Mouse (Mus musculus): ENCODE results near the gene Lix1l.
"Not testable (repeated sequence)": the region's sequence is repeated elsewhere in the genome, so short reads cannot be mapped to it uniquely, and the experiment has no call there.

Gene Lix1l

GRCm38 (mm10) chr3:96634015-96634414 lies 33.1 kb downstream of the Lix1l start:
- no peak for DNase-seq (ENCODE audit: low spot score)

- peak; percentile 84 for DNase-seq (ENCODE audit: low spot score)
These were observed 34.3 kb downstream of the Lix1l start, which contains the start of the genes Pex11b and Gm42957 for GRCm38 (mm10) chr3:96634928-96635879. TSS of gene Pex11b (plus strand) at chr3:96635376. TSS of gene Gm42957 (plus strand) at chr3:96635474.

GRCm38 (mm10) chr3:96635906-96636305 lies 35.0 kb downstream of the Lix1l start:
- no peak for DNase-seq (ENCODE audit: low spot score)

- no peak for DNase-seq (ENCODE audit: low spot score)
These were observed 35.5 kb downstream of the Lix1l start for GRCm38 (mm10) chr3:96636448-96636847.

- no peak for DNase-seq (ENCODE audit: low spot score)
These were observed 38.3 kb downstream of the Lix1l start for GRCm38 (mm10) chr3:96639219-96639618.

GRCm38 (mm10) chr3:96645018-96645649 lies 44.2 kb downstream of the Lix1l start, which contains the start of gene Itga10:
TSS of gene Itga10 (plus strand) at chr3:96645584.
- no peak for DNase-seq (ENCODE audit: low spot score)

GRCm38 (mm10) chr3:96647365-96647764 lies 46.4 kb downstream of the Lix1l start:
- no peak for DNase-seq (ENCODE audit: low spot score)

GRCm38 (mm10) chr3:96660901-96661300 lies 60.0 kb downstream of the Lix1l start:
- DNase-seq (ENCODE audit: low spot score), result no peak

- DNase-seq (ENCODE audit: low spot score), result no peak
These were observed 61.9 kb downstream of the Lix1l start for GRCm38 (mm10) chr3:96662731-96663316.

- peak; percentile 74 for DNase-seq (ENCODE audit: low spot score)
These were observed 62.7 kb downstream of the Lix1l start for GRCm38 (mm10) chr3:96663432-96664239.

- DNase-seq (ENCODE audit: low spot score), result not testable (repeated sequence)
These were observed 64.9 kb downstream of the Lix1l start for GRCm38 (mm10) chr3:96665732-96666363.

GRCm38 (mm10) chr3:96666916-96667315 lies 66.0 kb downstream of the Lix1l start:
- DNase-seq (ENCODE audit: low spot score), result no peak

GRCm38 (mm10) chr3:96667316-96667715 lies 66.4 kb downstream of the Lix1l start:
- no peak for DNase-seq (ENCODE audit: low spot score)

GRCm38 (mm10) chr3:96668424-96669067 lies 67.6 kb downstream of the Lix1l start:
- DNase-seq (ENCODE audit: low spot score), result no peak

- DNase-seq (ENCODE audit: low spot score), result peak; percentile 39
These were observed 68.9 kb downstream of the Lix1l start, which contains the start of gene Ankrd35 for GRCm38 (mm10) chr3:96669727-96670468. TSS of gene Ankrd35 (plus strand) at chr3:96670131.

GRCm38 (mm10) chr3:96671519-96671918 lies 70.6 kb downstream of the Lix1l start:
- no peak for DNase-seq (ENCODE audit: low spot score)

- no peak for DNase-seq (ENCODE audit: low spot score)
These were observed 72.6 kb downstream of the Lix1l start for GRCm38 (mm10) chr3:96673514-96673913.

GRCm38 (mm10) chr3:96674442-96674841 lies 73.5 kb downstream of the Lix1l start:
- DNase-seq (ENCODE audit: low spot score), result no peak

GRCm38 (mm10) chr3:96675171-96675570 lies 74.2 kb downstream of the Lix1l start:
- no peak for DNase-seq (ENCODE audit: low spot score)

- no peak for DNase-seq (ENCODE audit: low spot score)
These were observed 74.7 kb downstream of the Lix1l start for GRCm38 (mm10) chr3:96675690-96676089.
